Mouse (Mus musculus) lung, adult 2 months (tissue): ENCODE results near the gene Amotl2.

Experiments
- CTCF ChIP-seq: fragments of 200-500 bp; IDR thresholded peaks from 2 replicates; pipeline ENCODE4 v1.5.1; 2011; ENCODE audit warnings: mild to moderate bottlenecking, low read length, control low read depth; ENCODE audit not compliant: insufficient read depth
- POLR2A ChIP-seq: fragments of 200-500 bp; IDR thresholded peaks from 2 replicates; pipeline ENCODE4 v1.6.1; 2011; ENCODE audit warnings: low read depth, mild to moderate bottlenecking, control low read depth, low read length, borderline replicate concordance; ENCODE audit errors: extremely low read depth

GRCm38 (mm10) chr9:102668906-102669305 lies 47.6 kb upstream of the Amotl2 start:
- TF ChIP-seq CTCF: no peak
- TF ChIP-seq POLR2A: no peak
